Mouse (Mus musculus): ENCODE data around the gene Trim15. TPM values are rescaled to one million over a fixed set of nuclear protein-coding genes. Genes with fewer than 3 reads are reported as not detected.

Gene Trim15
- 0.73 and 0.82 TPM in 2 replicates for polyA plus RNA-seq (2015; fragmentation: Nextera tagmentation; extraction: Ambion mirVana)

DNA sequence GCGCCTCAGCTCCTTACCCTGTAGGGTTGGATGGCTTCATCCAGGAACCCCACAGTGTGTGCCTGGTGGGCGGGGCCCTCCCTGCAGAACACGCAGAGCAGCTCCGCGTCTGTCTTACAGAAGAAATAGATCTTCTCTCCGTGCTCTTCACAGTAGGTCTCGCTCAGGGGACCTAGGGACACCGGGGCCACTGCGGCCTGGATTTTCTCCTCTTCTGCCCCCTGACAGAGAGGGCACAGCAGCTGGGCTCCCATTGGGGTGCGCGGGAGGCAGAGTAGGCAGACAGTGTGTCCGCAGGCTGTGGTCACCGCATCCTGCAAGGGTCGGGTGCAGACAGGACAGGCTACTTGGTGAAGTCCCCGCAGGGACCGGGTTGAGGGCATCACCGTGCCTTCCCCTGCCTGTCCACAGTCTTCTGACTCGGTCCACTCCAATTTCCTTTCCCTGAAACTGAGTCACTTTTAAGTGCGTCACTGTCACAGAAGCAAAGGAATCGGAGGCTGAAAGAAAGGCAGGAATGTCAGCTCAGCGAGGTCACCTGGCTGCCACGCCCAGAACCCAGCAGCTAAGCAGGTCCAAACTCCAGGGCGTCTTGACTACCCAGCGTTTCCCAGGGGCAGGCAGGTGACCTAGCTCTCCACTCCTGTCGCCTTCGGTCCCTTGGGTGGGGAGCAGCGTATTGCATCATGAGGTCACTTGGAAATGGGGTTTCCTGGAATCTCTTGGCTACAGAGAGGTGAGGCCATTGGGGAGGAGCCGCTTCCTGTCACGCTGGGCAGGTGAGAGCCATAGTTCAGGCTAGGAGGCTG lies at the start of gene Trim15:
Gene Trim15, minus strand, starts transcription at position 492 of the 809 bp plus-strand sequence.
- H3K9me3 ChIP-seq (replicated peaks), result no peaks in the 10 kb centered on the region
- peak within 1 kb of the TSS; percentile 26 for H3K4me3 ChIP-seq (replicated peaks)
- no peaks in the 10 kb centered on the region for H3K36me3 ChIP-seq
- 12% methylated on average over 29 of the region's 29 CpGs for WGBS
- peak within 1 kb of the TSS; percentile 54 for H3K4me2 ChIP-seq
- peaks cover 9% of the 10 kb centered on the region for H3K4me1 ChIP-seq
- peaks cover 8% of the 10 kb centered on the region for H3K27me3 ChIP-seq (replicated peaks)
- 0 out of 2 replicates have a peak within 1 kb of the TSS, but pooled peaks have one; percentile 15 for H3K9ac ChIP-seq (replicated peaks)
- H3K27ac ChIP-seq (replicated peaks), result no peak within 1 kb of the TSS
- ATAC-seq (ENCODE audit: low FRiP score), result peak; percentile 54

- Histone ChIP-seq H3K4me2 (no peak overlapping the region), H3K9me3 (replicated peaks) (no peaks in the 10 kb centered on the region), H3K9ac (replicated peaks) (no peak overlapping the region), H3K4me1 (no peaks in the 10 kb centered on the region), H3K36me3 (no peaks in the 10 kb centered on the region), H3K27me3 (replicated peaks) (no peaks in the 10 kb centered on the region), H3K4me3 (replicated peaks) (no peak overlapping the region), H3K27ac (replicated peaks) (no peak overlapping the region)
- 14% methylated on average over 9 of the region's 9 CpGs for WGBS
- no peak for ATAC-seq (ENCODE audit: low FRiP score)
Measured at GRCm38 (mm10) chr17:36915076-36915475, 48.1 kb upstream of the Trim15 start.

GRCm38 (mm10) chr17:36914108-36914507 lies 47.1 kb upstream of the Trim15 start:
- Histone ChIP-seq H3K27ac (replicated peaks) (no peak overlapping the region), H3K4me2 (no peak overlapping the region), H3K36me3 (no peaks in the 10 kb centered on the region), H3K9me3 (replicated peaks) (no peaks in the 10 kb centered on the region), H3K27me3 (replicated peaks) (no peaks in the 10 kb centered on the region), H3K9ac (replicated peaks) (no peak overlapping the region), H3K4me3 (replicated peaks) (no peak overlapping the region), H3K4me1 (no peaks in the 10 kb centered on the region)
- no peak for ATAC-seq (ENCODE audit: low FRiP score)
- 18% methylated on average over 2 of the region's 2 CpGs for WGBS

- Histone ChIP-seq H3K4me2 (no peak overlapping the region), H3K9ac (replicated peaks) (no peak overlapping the region), H3K9me3 (replicated peaks) (no peaks in the 10 kb centered on the region), H3K27ac (replicated peaks) (no peak overlapping the region), H3K4me3 (replicated peaks) (no peak overlapping the region), H3K27me3 (replicated peaks) (no peaks in the 10 kb centered on the region), H3K4me1 (no peaks in the 10 kb centered on the region), H3K36me3 (no peaks in the 10 kb centered on the region)
- ATAC-seq (ENCODE audit: low FRiP score), result no peak
- 86% methylated on average over 2 of the region's 2 CpGs for WGBS
Measured at GRCm38 (mm10) chr17:36912031-36912430, 45.0 kb upstream of the Trim15 start.

- H3K9ac ChIP-seq (replicated peaks), result no peak overlapping the region
- no peaks in the 10 kb centered on the region for H3K27me3 ChIP-seq (replicated peaks)
- H3K36me3 ChIP-seq, result no peaks in the 10 kb centered on the region
- WGBS, result 68% methylated on average over 4 of the region's 4 CpGs
- no peak overlapping the region for H3K27ac ChIP-seq (replicated peaks)
- no peaks in the 10 kb centered on the region for H3K9me3 ChIP-seq (replicated peaks)
- no peak overlapping the region for H3K4me3 ChIP-seq (replicated peaks)
- no peaks in the 10 kb centered on the region for H3K4me1 ChIP-seq
- ATAC-seq (ENCODE audit: low FRiP score), result no peak
- no peak overlapping the region for H3K4me2 ChIP-seq
Measured at GRCm38 (mm10) chr17:36909802-36910201, 42.8 kb upstream of the Trim15 start.

- H3K27me3 ChIP-seq (replicated peaks), result no peaks in the 10 kb centered on the region
- H3K9ac ChIP-seq (replicated peaks), result no peak overlapping the region
- H3K4me3 ChIP-seq (replicated peaks), result no peak overlapping the region
- WGBS, result 62% methylated on average over 1 of the region's 1 CpGs
- H3K27ac ChIP-seq (replicated peaks), result no peak overlapping the region
- H3K9me3 ChIP-seq (replicated peaks), result no peaks in the 10 kb centered on the region
- ATAC-seq (ENCODE audit: low FRiP score), result no peak
- no peaks in the 10 kb centered on the region for H3K4me1 ChIP-seq
- H3K4me2 ChIP-seq, result no peak overlapping the region
- no peaks in the 10 kb centered on the region for H3K36me3 ChIP-seq
Measured at GRCm38 (mm10) chr17:36908235-36908634, 41.2 kb upstream of the Trim15 start.

GRCm38 (mm10) chr17:36903651-36904050 lies 36.6 kb upstream of the Trim15 start:
- no peaks in the 10 kb centered on the region for H3K36me3 ChIP-seq
- no peak overlapping the region for H3K4me3 ChIP-seq (replicated peaks)
- no peak for ATAC-seq (ENCODE audit: low FRiP score)
- no peaks in the 10 kb centered on the region for H3K27me3 ChIP-seq (replicated peaks)
- no peak overlapping the region for H3K4me2 ChIP-seq
- no peak overlapping the region for H3K27ac ChIP-seq (replicated peaks)
- 77% methylated on average over 3 of the region's 3 CpGs for WGBS
- H3K9ac ChIP-seq (replicated peaks), result no peak overlapping the region
- H3K9me3 ChIP-seq (replicated peaks), result no peaks in the 10 kb centered on the region
- H3K4me1 ChIP-seq, result no peaks in the 10 kb centered on the region

DNA sequence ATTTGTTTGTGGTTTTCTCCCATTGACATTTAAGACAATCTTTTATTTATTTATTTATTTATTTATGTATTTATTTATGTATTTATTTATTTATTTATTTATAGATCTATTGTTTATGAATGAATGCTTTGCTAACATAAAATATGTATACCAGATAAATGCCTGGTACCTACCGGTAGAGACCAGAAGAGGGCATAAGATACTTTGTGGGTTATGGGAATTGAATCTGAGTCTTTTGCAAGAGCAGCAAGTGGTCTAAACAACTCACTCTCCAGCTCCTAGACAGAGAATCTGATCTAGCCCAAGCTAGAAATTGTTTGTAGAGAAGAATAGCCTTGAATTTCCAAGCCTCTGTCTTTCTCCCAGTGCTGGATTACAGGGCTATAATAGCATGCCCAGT lies 33.7 kb upstream of the Trim15 start:
- no peaks in the 10 kb centered on the region for H3K27me3 ChIP-seq (replicated peaks)
- no peak overlapping the region for H3K27ac ChIP-seq (replicated peaks)
- H3K4me1 ChIP-seq, result no peaks in the 10 kb centered on the region
- no peak overlapping the region for H3K9ac ChIP-seq (replicated peaks)
- H3K4me3 ChIP-seq (replicated peaks), result no peak overlapping the region
- ATAC-seq (ENCODE audit: low FRiP score), result no peak
- no peaks in the 10 kb centered on the region for H3K9me3 ChIP-seq (replicated peaks)
- 24% methylated on average over 1 of the region's 1 CpGs for WGBS
- no peak overlapping the region for H3K4me2 ChIP-seq
- no peaks in the 10 kb centered on the region for H3K36me3 ChIP-seq

- no peak overlapping the region for H3K9ac ChIP-seq (replicated peaks)
- H3K4me2 ChIP-seq, result no peak overlapping the region
- H3K27ac ChIP-seq (replicated peaks), result no peak overlapping the region
- H3K27me3 ChIP-seq (replicated peaks), result no peaks in the 10 kb centered on the region
- 89% methylated on average over 5 of the region's 5 CpGs for WGBS
- no peak overlapping the region for H3K4me3 ChIP-seq (replicated peaks)
- H3K4me1 ChIP-seq, result no peaks in the 10 kb centered on the region
- ATAC-seq (ENCODE audit: low FRiP score), result no peak
- no peaks in the 10 kb centered on the region for H3K36me3 ChIP-seq
- no peaks in the 10 kb centered on the region for H3K9me3 ChIP-seq (replicated peaks)
Measured at GRCm38 (mm10) chr17:36900001-36900400, 33.0 kb upstream of the Trim15 start.

- ATAC-seq (ENCODE audit: low FRiP score), result no peak
- no peak overlapping the region for H3K27ac ChIP-seq (replicated peaks)
- no peaks in the 10 kb centered on the region for H3K9me3 ChIP-seq (replicated peaks)
- H3K27me3 ChIP-seq (replicated peaks), result no peaks in the 10 kb centered on the region
- no peaks in the 10 kb centered on the region for H3K36me3 ChIP-seq
- 89% methylated on average over 4 of the region's 4 CpGs for WGBS
- no peak overlapping the region for H3K4me2 ChIP-seq
- H3K4me1 ChIP-seq, result no peaks in the 10 kb centered on the region
- no peak overlapping the region for H3K4me3 ChIP-seq (replicated peaks)
- H3K9ac ChIP-seq (replicated peaks), result no peak overlapping the region
Measured at GRCm38 (mm10) chr17:36899376-36899775, 32.4 kb upstream of the Trim15 start.

DNA sequence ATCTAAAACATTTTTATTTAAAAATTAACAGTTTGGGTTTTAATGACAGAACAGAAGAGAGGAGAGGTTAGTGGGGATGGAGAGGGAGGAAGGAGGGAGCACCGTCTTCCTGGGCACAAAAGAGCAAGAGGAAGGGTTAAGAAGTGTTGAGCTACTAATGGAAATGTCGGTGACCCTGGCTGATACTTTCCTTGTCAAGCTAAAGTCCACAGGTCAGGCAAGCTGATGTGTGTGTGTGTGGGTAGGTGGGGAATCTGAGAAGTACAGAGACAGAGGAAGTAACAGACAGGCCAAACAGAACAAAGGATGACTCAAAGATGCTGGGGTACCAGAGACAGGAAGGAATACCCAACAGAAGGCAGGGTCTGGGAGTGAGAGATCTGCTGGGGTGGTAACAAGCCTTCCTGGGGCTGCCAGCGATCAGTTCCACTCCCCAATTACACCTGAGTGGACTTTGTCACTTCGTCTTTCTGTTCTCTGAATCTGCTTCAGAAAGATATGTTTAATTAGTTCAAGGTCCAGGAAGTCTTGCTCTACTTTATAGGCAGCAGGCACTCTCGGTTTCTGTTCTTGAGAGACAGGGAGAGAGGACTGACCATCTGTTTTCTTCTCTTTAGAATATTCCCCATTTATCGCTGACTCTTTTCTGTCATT lies 30.7 kb upstream of the Trim15 start, which contains the start of gene Trim31:
Gene Trim31, plus strand, starts transcription at position 567 of the 654 bp plus-strand sequence.
- WGBS, result 72% methylated on average over 6 of the region's 6 CpGs
- Histone ChIP-seq H3K9me3 (replicated peaks) (no peaks in the 10 kb centered on the region), H3K27me3 (replicated peaks) (no peaks in the 10 kb centered on the region), H3K4me3 (replicated peaks) (no peak within 1 kb of the TSS), H3K36me3 (no peaks in the 10 kb centered on the region), H3K4me2 (no peak within 1 kb of the TSS), H3K27ac (replicated peaks) (no peak within 1 kb of the TSS), H3K4me1 (no peaks in the 10 kb centered on the region), H3K9ac (replicated peaks) (no peak within 1 kb of the TSS)
- no peak for ATAC-seq (ENCODE audit: low FRiP score)

GRCm38 (mm10) chr17:36897065-36897464 lies 30.1 kb upstream of the Trim15 start:
- Histone ChIP-seq H3K36me3 (no peaks in the 10 kb centered on the region), H3K4me1 (no peaks in the 10 kb centered on the region), H3K4me2 (no peak overlapping the region), H3K27ac (replicated peaks) (no peak overlapping the region), H3K9me3 (replicated peaks) (no peaks in the 10 kb centered on the region), H3K27me3 (replicated peaks) (no peaks in the 10 kb centered on the region), H3K4me3 (replicated peaks) (no peak overlapping the region), H3K9ac (replicated peaks) (no peak overlapping the region)
- no peak for ATAC-seq (ENCODE audit: low FRiP score)
